Mouse (Mus musculus): ENCODE data around the gene Cygb.

GRCm38 (mm10) chr11:116673410-116673809 is 19.3 kb upstream of the Cygb start:
- TF ChIP-seq CTCF (conservative IDR thresholded peaks at IDR 0.05 in 1 of 2, IDR thresholded peaks at IDR 0.05 in 1 of 2; ENCODE audit: low read depth in 2 of 2, low read length in 2 of 2) (no peak), EP300 (IDR thresholded peaks at IDR 0.05; ENCODE audit: low read length) (no peak)
